Mouse (Mus musculus): ENCODE results near the gene Aqp3. TPM values are rescaled to one million over a fixed set of nuclear protein-coding genes. Genes with fewer than 3 reads are reported as not detected.

Gene Aqp3
- polyA plus RNA-seq (2014; fragmentation: Illumina TruSeq; extraction: RNeasy Lipid Tissue Mini Kit (QIAGEN cat#74804); ENCODE audit: low read depth, low replicate concordance) = not detected

GRCm38 (mm10) chr4:41097871-41098576, at the start of gene Aqp3:
Aqp3 (minus strand) TSS chr4:41098183.

GRCm38 (mm10) chr4:41135711-41136453, 37.9 kb upstream of the Aqp3 start, which contains the start of gene Ube2r2:
Ube2r2 (plus strand) TSS chr4:41135743.

GRCm38 (mm10) chr4:41124180-41124951, 26.4 kb upstream of the Aqp3 start, which contains the start of gene Nol6:
Nol6 (minus strand) TSS chr4:41124455.

GRCm38 (mm10) chr4:41047524-41048271, 50.3 kb downstream of the Aqp3 start, which contains the start of gene Aqp7:
Aqp7 (minus strand) TSS chr4:41048139.

Other genes starting within 250 kb of the Aqp3 start
- gene B4galt1, start 244.2 kb downstream of the Aqp3 start, polyA plus RNA-seq (2014; fragmentation: Illumina TruSeq; extraction: RNeasy Lipid Tissue Mini Kit (QIAGEN cat#74804); ENCODE audit: low read depth, low replicate concordance) = 67.6 TPM
- 2.1 TPM for gene Spink4, start 178.1 kb downstream of the Aqp3 start, polyA plus RNA-seq (2014; fragmentation: Illumina TruSeq; extraction: RNeasy Lipid Tissue Mini Kit (QIAGEN cat#74804); ENCODE audit: low read depth, low replicate concordance)
- 248 TPM for gene Bag1, start 149.9 kb downstream of the Aqp3 start, polyA plus RNA-seq (2014; fragmentation: Illumina TruSeq; extraction: RNeasy Lipid Tissue Mini Kit (QIAGEN cat#74804); ENCODE audit: low read depth, low replicate concordance)
- gene Chmp5, start 149.8 kb downstream of the Aqp3 start, polyA plus RNA-seq (2014; fragmentation: Illumina TruSeq; extraction: RNeasy Lipid Tissue Mini Kit (QIAGEN cat#74804); ENCODE audit: low read depth, low replicate concordance) = 107 TPM
- gene Nfx1, start 127.3 kb downstream of the Aqp3 start, polyA plus RNA-seq (2014; fragmentation: Illumina TruSeq; extraction: RNeasy Lipid Tissue Mini Kit (QIAGEN cat#74804); ENCODE audit: low read depth, low replicate concordance) = 47.8 TPM
- gene Aqp7, start 50.0 kb downstream of the Aqp3 start, polyA plus RNA-seq (2014; fragmentation: Illumina TruSeq; extraction: RNeasy Lipid Tissue Mini Kit (QIAGEN cat#74804); ENCODE audit: low read depth, low replicate concordance) = 41.4 TPM
- gene Nol6, start 26.3 kb upstream of the Aqp3 start, polyA plus RNA-seq (2014; fragmentation: Illumina TruSeq; extraction: RNeasy Lipid Tissue Mini Kit (QIAGEN cat#74804); ENCODE audit: low read depth, low replicate concordance) = 29.2 TPM
- 105 TPM for gene Ube2r2, start 37.6 kb upstream of the Aqp3 start, polyA plus RNA-seq (2014; fragmentation: Illumina TruSeq; extraction: RNeasy Lipid Tissue Mini Kit (QIAGEN cat#74804); ENCODE audit: low read depth, low replicate concordance)
- gene Ubap2, start 177.0 kb upstream of the Aqp3 start, polyA plus RNA-seq (2014; fragmentation: Illumina TruSeq; extraction: RNeasy Lipid Tissue Mini Kit (QIAGEN cat#74804); ENCODE audit: low read depth, low replicate concordance) = 42.6 TPM
- gene Dcaf12, start 216.7 kb upstream of the Aqp3 start, polyA plus RNA-seq (2014; fragmentation: Illumina TruSeq; extraction: RNeasy Lipid Tissue Mini Kit (QIAGEN cat#74804); ENCODE audit: low read depth, low replicate concordance) = 33.1 TPM